7 mouse cellular contexts compared by ENCODE assay signal in genomic region chr14:25734736-25735716, GRCm38 (mm10). TPM values are rescaled to one million over a fixed set of nuclear protein-coding genes. Genes with fewer than 3 reads are reported as not detected.
A peak's percentile ranks its signal among the peaks of the same experiment; 100 is the strongest.
DNase-seq lines count a peak whose midpoint lies in the region; ATAC-seq and TF ChIP-seq lines count a peak whose summit lies in the region.

No protein-coding gene starts in this region.

- no peak for TF ChIP-seq POLR2A in liver, adult 2 months (IDR thresholded peaks at IDR 0.05; ENCODE audit: extremely low read depth, insufficient read depth, low read length)
- TF ChIP-seq POLR2A in small intestine, adult 2 months (IDR thresholded peaks at IDR 0.05; ENCODE audit: low read depth, low read length) = no peak

- peak; percentile 49 for ATAC-seq in heart, embryonic 14.5 days (ENCODE audit: insufficient number of reproducible peaks, insufficient read depth, low FRiP score, low read depth)

- H3K4me1 ChIP-seq in forebrain, embryonic 10.5 days = peaks cover 39% of the 10 kb centered on the region
- H3K4me1 ChIP-seq in heart, embryonic 14.5 days (ENCODE audit: control insufficient read depth in 2 of 2, insufficient read depth in 2 of 2, low read length in 2 of 2) = peaks cover 57 to 60% of the 10 kb centered on the region in 2 experiments
- peaks cover 29% of the 10 kb centered on the region; the same call in 1 of the 2 replicates for H3K4me1 ChIP-seq in liver, adult 2 months (ENCODE audit: control insufficient read depth, insufficient read depth, low read length)
- peaks cover 42% of the 10 kb centered on the region for H3K4me1 ChIP-seq in small intestine, adult 2 months (ENCODE audit: control insufficient read depth, insufficient read depth, insufficient read length, low read length)

- H3K4me2 ChIP-seq in heart, embryonic 14.5 days (ENCODE audit: low read length) = peak overlapping the region; percentile 11; the same call in 1 of the 2 replicates

- TF ChIP-seq CTCF in liver, adult 2 months (IDR thresholded peaks at IDR 0.05; ENCODE audit: low read depth, low read length) = no peak
- no peak for TF ChIP-seq CTCF in small intestine, adult 2 months (IDR thresholded peaks at IDR 0.05; ENCODE audit: extremely low read depth, insufficient read length, insufficient replicate concordance, low read depth, low read length)

- no peaks in the 10 kb centered on the region for H3K27me3 ChIP-seq in forebrain, embryonic 10.5 days (ENCODE audit: poor library complexity, severe bottlenecking)
- no peaks in the 10 kb centered on the region for H3K27me3 ChIP-seq in heart, embryonic 14.5 days (ENCODE audit: control insufficient read depth, insufficient read depth, low read length)
- no peaks in the 10 kb centered on the region for H3K27me3 ChIP-seq in liver, adult 2 months (ENCODE audit: control insufficient read depth, insufficient read depth, low read length)
- H3K27me3 ChIP-seq in small intestine, adult 2 months (ENCODE audit: control insufficient read depth, insufficient read depth, low read length) = no peaks in the 10 kb centered on the region

- peak overlapping the region; percentile 76 for H3K27ac ChIP-seq in forebrain, embryonic 10.5 days
- H3K27ac ChIP-seq in heart, embryonic 14.5 days (replicated peaks in 1 of 2; ENCODE audit: control insufficient read depth in 1 of 2, insufficient read depth in 1 of 2, low read depth in 2 of 2, low read length in 2 of 2) = peak overlapping the region; percentile 96 to 97
- peak overlapping the region; percentile 50; the same call in 1 of the 2 replicates for H3K27ac ChIP-seq in liver, adult 2 months (replicated peaks; ENCODE audit: insufficient read depth, low read depth, low read length)
- H3K27ac ChIP-seq in small intestine, adult 2 months (ENCODE audit: insufficient read depth, low read depth, low read length) = 0 out of 2 replicates have a peak overlapping the region, but pooled peaks have one; percentile 2

- 0 out of 2 replicates have a peak, but pooled peaks cover 2% of the 10 kb centered on the region for H3K36me3 ChIP-seq in forebrain, embryonic 10.5 days (replicated peaks)
- peaks cover 11% of the 10 kb centered on the region for H3K36me3 ChIP-seq in heart, embryonic 14.5 days (ENCODE audit: control insufficient read depth, insufficient read depth, low read length)
- H3K36me3 ChIP-seq in liver, adult 2 months (ENCODE audit: control insufficient read depth, insufficient read depth, low read length) = no peaks in the 10 kb centered on the region
- no peaks in the 10 kb centered on the region for H3K36me3 ChIP-seq in small intestine, adult 2 months (ENCODE audit: control insufficient read depth, insufficient read depth, low read length)

- peaks cover 6% of the 10 kb centered on the region for H3K79me2 ChIP-seq in liver, adult 2 months (ENCODE audit: control insufficient read depth, insufficient read depth, low read length)

- peak overlapping the region; percentile 55 for H3K9ac ChIP-seq in heart, embryonic 14.5 days (ENCODE audit: low read length)
- no peak overlapping the region for H3K9ac ChIP-seq in liver, adult 2 months (ENCODE audit: low read depth, low read length)

- WGBS in forebrain, embryonic 10.5 days = 48% methylated on average over 17 of the region's 17 CpGs
- 32% methylated on average over 17 of the region's 17 CpGs for WGBS in heart, embryonic 14.5 days
- WGBS in liver, adult 2 months = 60% methylated on average over 17 of the region's 17 CpGs
- 64% methylated on average over 17 of the region's 17 CpGs for WGBS in small intestine, adult 2 months

- DNase-seq in right cerebral cortex, postnatal 10 days (ENCODE audit: low spot score in 2 of 2) = peak; percentile 78 to 83
- DNase-seq in right cerebral cortex, postnatal 36 days (ENCODE audit: low spot score in 2 of 2) = no peak
- DNase-seq in forebrain, embryonic 10.5 days (ENCODE audit: extremely low spot score, low spot score) = no peak
- DNase-seq in liver, adult 2 months (ENCODE audit: extremely low read depth, low read depth, low spot score) = no peak
- no peak for DNase-seq in thymus, adult 18-20 months

- no peak overlapping the region for H3K4me3 ChIP-seq in forebrain, embryonic 10.5 days
- H3K4me3 ChIP-seq in heart, embryonic 14.5 days (ENCODE audit: control insufficient read depth in 1 of 2, insufficient read depth in 1 of 2, low read depth in 1 of 2, low read length in 2 of 2) = no peak overlapping the region
- no peak overlapping the region for H3K4me3 ChIP-seq in liver, adult 2 months (ENCODE audit: insufficient read depth, low read depth, low read length)
- no peak overlapping the region for H3K4me3 ChIP-seq in small intestine, adult 2 months (ENCODE audit: low read depth, low read length)

- no peaks in the 10 kb centered on the region for H3K9me3 ChIP-seq in forebrain, embryonic 10.5 days
- no peaks in the 10 kb centered on the region for H3K9me3 ChIP-seq in heart, embryonic 14.5 days (ENCODE audit: control insufficient read depth, low read length)

RNA-seq across cellular contexts. Expression of gene Zcchc24, which starts 33.8 kb away (rescaled TPM):
- polyA plus RNA-seq in forebrain, embryonic 10.5 days (2016; fragmentation: Nextera tagmentation; extraction: Ambion mirVana) = 8.1 TPM in 2 replicates
- polyA plus RNA-seq in heart, embryonic 14.5 days (2014; fragmentation: Nextera tagmentation; extraction: Ambion mirVana) = 31.8 and 33.0 TPM in 2 replicates
- 27.3 and 28.7 TPM in 2 replicates for total RNA-seq in liver, adult 2 months (2014; rRNA removed)
- polyA plus RNA-seq in liver, adult 2 months (2012; rRNA removed) = 53.0 and 57.7 TPM in 2 replicates
- 9.0 and 10.1 TPM in 2 replicates for polyA plus RNA-seq in small intestine, adult 2 months (2012; rRNA removed)

RNA-seq across cellular contexts. Expression of gene Ppif, which starts 41.1 kb away (rescaled TPM):
- 65.8 and 71.0 TPM in 2 replicates for polyA plus RNA-seq in forebrain, embryonic 10.5 days (2016; fragmentation: Nextera tagmentation; extraction: Ambion mirVana)
- 99.2 and 105 TPM in 2 replicates for polyA plus RNA-seq in heart, embryonic 14.5 days (2014; fragmentation: Nextera tagmentation; extraction: Ambion mirVana)
- 19.4 and 31.1 TPM in 2 replicates for total RNA-seq in liver, adult 2 months (2014; rRNA removed)
- 76.3 and 80.6 TPM in 2 replicates for polyA plus RNA-seq in liver, adult 2 months (2012; rRNA removed)
- polyA plus RNA-seq in small intestine, adult 2 months (2012; rRNA removed) = 66.8 and 80.1 TPM in 2 replicates

Comparison
In these comparisons a context has a peak if more than half of its experiments do, and no peak if none do; other contexts are left out.
1. DNase-seq: peak in right cerebral cortex, postnatal 10 days (2 of 2); none in right cerebral cortex, postnatal 36 days (0 of 2), forebrain, embryonic 10.5 days (single experiment), liver, adult 2 months (single experiment) and thymus, adult 18-20 months (0 of 2).
2. H3K27ac ChIP-seq: peak in every context shown above with its lines; median percentile 96 in heart, embryonic 14.5 days; 76 in forebrain, embryonic 10.5 days; 50 in liver, adult 2 months; 2 in small intestine, adult 2 months.